Mouse (Mus musculus): ENCODE measurements at regions not wholly inside any gene's neighbourhood (a gene's known extent, or its start where the extent isn't known, plus 50 kb on each side); places are given as distances from the start of the nearest gene placed in this dataset.
"Not testable (repeated sequence)": the region's sequence is repeated elsewhere in the genome, so short reads cannot be mapped to it uniquely, and the experiment has no call there.

DNA sequence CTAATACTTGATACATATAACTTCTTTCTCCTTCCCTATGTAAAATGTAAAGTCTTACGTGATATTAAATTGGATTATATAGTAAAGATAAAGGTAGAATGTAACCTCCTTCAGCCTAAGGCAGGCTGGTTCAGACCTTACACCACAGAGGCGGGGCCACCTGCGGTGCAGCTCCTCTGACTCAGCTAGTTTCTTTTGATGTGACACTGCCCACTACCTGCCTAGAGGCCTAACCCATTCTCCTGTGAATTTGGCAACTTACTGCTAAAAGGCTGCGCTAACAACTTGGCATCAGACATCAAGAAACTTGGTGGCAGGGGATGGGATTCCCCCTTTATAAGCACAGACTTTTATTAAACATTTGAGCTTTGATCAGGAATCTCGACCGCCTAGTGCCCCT is 74.5 kb downstream of the Aasdhppt start:
- ChIA-PET CTCF (interaction anchor here in 1 of 4 experiments (0.7 kb wide), 1 partner anchor 887 kb away, joined by 3 read pairs; no protein-coding TSS in a partner anchor), POLR2A (interaction anchor here in 3 of 4 experiments (0.7 to 1.2 kb wide), 3 partner anchors 16 to 76 kb away, joined by 3 to 4 read pairs (median 3); partner anchors contain the start of genes Aasdhppt (in 1 of the 3) and Kbtbd3 (in 1 of the 3))

DNA sequence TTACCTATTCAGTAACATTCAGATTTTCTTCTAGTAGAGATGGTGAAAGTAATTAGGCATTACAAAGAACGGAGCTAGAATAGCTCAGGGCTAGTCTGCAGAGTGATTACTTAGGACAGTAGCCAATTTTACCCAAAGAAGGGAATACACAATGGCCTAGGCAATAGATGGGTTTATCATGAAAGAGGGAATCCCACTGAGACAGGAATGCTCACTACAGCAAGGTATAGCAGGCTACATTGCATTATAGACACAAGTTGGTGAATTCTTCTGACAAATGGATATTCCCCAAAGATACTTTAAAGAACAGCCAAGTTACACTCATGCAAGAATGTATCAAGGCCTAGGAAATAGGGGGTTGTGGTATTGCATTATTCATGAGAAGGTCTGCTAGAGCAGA is 94.7 kb downstream of the Aasdhppt start:
- POLR2A ChIA-PET, CTCF ChIA-PET: not testable (repeated sequence)

DNA sequence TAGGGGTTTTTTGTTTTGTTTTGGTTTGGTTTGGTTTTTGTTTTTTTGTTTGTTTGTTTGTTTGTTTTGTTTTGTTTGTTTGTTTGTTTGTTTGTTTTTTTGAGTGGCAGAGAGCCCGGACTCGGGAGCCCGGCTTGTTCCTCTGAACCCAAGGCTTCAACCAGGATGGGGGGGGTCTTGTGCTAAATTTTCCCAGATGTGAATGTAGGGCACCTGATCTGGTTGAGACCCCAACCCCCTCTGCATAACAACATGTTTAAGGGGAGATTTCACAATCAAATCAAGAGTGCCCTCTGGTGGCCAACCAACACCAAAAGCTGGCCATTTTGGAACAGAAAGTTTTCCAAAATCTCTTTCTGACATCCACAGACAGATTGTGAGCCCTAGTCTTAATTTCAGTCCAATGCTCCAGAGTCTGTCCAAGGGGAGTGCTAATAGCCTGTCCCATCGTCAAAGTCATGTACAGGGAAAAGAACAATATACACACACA is 99.2 kb downstream of the Aasdhppt start:
- CTCF ChIA-PET = no interaction called here

DNA sequence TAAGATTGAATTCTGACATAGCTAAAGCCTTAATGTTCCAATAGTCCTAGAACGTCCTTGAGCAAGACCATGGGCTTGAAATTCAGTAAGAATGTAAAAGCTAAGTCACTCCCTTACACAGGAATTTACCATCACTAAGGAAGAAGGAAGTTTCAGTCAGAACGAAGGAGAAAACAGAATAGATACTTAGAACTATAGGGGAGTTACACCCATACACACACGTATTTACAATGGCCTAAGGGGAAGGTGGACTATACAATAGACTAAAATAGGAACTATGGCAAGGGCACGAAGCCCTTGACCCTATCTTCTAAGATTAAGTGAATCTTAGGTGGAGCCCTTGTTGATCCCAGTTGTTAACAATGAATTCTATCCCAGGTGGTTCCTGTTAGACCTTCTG is 116.5 kb downstream of the Aasdhppt start:
- POLR2A ChIA-PET, CTCF ChIA-PET: not testable (repeated sequence)

More for the DNA sequence above, 99.2 kb downstream of the Aasdhppt start:
- POLR2A ChIA-PET = no interaction called here

DNA sequence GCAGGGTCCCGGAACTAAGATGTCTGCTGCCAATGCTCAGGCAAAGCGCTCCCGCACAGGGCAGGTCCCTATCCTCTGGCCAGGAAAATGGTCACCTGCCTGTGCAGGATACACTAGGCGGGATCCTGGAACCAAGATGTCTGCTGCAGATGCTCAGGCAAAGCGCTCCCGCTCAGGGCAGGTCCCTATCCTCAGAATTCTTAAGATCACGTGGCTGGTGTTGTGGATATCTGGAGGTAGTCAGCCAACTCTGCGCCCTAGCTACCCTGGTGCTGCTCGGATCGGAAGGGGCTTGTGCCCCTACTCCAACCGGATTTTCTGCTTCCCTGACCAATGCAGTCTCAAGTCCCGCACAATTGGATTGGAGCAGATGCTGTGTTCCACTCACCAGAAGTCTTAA is 153.3 kb downstream of the Aasdhppt start:
- CTCF ChIA-PET, POLR2A ChIA-PET: not testable (repeated sequence)

DNA sequence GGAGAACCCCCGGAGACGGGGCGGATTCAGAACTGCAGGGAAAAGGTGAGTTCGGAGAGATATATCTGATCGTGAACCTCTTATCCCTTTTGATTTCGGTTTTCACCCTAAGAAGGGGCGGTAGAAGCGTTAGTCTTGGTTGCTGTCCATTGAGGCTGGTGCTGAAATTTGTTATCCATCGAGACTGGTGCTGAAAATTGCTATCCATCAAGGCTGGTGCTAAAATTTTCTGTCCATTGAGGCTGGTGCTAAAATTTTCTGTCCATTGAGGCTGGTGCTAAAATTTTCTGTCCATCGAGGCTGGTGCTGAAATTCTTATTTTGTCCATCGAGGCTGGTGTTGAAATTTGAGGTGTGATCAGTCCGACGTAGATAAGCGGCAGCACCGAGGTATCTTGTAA is 170.4 kb downstream of the Aasdhppt start:
- POLR2A ChIA-PET, CTCF ChIA-PET: not testable (repeated sequence)

DNA sequence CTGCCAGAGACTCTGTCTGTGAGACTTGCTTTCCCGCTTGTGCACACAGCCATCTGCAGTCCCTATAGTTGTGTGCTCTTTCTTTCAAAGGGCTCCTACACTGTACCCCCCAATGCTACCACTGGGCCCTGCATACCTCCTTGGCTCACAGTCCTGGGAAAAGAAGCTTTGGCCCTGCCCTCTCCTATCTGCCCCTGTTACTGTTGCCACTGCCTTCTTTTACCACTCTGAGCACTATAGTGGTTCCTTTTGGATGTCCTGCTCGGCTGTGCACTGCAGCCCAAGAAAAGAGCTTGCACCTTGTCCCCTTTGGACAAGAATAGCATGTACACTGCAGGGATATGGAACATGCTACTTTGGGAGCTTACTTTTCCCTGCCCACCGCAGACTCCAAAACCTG is 216.8 kb downstream of the Aasdhppt start:
- POLR2A ChIA-PET = interaction anchor here in 1 of 4 experiments (1.1 kb wide), 1 partner anchor 561 kb away, joined by 3 read pairs; no protein-coding TSS in a partner anchor

DNA sequence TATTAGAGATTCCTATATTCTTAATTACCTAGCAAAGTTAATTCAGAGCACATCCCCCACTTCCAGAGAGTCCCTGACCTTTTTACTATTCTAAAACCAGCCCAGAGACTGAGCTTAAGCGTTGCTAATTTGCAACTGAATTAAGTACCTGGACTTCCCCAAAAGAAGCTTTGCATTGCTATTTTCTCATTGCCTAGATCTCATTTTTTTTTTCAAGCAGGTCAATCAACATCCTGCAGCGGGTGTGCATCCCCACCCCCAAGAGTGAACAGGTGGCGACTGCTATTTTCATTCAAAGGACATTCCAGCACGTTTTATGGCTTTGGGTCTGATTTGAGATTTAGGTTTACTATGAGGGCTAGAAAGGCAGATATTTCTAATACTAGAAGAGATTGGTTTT is 226.6 kb downstream of the Aasdhppt start:
- POLR2A ChIA-PET = interaction anchor here in 1 of 4 experiments (0.8 kb wide), 1 partner anchor 17 kb away, joined by 3 read pairs; no protein-coding TSS in a partner anchor
- CTCF ChIA-PET = not testable (repeated sequence)

More for the DNA sequence above, 216.8 kb downstream of the Aasdhppt start:
- CTCF ChIA-PET = no interaction called here

DNA sequence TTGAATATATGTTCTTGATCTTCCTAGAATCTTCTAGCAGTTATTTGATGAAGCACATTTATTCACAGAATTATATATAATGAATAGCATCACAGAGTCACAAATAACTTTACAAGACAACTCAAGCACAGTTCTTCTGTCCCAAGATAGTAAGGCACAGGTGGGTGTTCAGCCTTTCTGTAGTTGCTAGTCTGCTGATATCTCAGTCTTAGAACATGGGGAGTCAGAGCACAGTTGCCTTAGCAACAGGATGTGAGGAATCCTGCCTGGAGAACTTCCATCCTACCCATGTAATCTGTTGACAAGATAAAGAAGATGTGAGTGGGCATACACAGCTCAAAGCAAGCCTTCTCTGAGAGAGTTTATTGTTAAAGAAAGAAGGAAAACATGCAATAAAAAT is 248.2 kb downstream of the Aasdhppt start:
- ChIA-PET CTCF (no interaction called here), POLR2A (no interaction called here)

DNA sequence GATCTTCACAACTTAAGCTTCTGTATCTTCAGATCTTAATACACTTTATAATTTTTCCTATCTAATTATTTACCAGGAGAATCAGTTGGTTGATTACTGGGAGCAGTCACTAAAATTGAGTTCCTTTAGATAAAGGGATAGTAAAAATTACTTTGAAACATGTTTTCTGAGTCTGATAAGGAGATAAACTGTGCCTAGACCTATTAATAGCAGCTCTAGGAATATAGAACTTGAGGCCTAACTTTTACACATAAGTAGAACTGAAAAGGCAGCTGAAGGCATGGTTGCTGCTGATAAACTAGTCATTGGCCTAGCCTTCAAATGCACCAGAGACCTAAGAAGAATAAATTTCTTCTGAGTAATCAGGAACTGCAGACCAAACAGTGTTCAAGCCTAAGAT is 260.5 kb downstream of the Aasdhppt start:
- CTCF ChIA-PET = no interaction called here

DNA sequence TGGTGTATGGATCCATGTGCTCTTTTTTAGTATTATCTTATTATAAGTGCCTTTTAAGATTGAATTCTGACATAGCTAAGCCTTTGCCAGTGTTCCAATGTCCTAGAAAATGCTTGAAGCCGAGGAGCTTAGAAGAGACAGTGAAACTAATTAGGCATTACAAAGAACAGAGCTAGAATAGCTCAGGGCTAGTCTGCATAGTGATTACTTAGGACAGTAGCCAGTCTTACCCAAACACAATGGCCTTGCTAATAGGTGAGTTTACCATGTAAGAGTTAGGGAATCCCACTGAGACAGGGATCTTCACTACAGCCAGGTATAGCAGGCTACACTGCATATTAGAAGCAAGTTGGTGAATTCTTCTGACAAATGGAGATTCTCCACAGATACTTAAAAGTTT is 261.6 kb downstream of the Aasdhppt start:
- CTCF ChIA-PET = not testable (repeated sequence)
- POLR2A ChIA-PET = interaction anchor here in 2 of 4 experiments (0.7 to 1.0 kb wide), 2 partner anchors 176 kb away, joined by 3 to 6 read pairs; no protein-coding TSS in a partner anchor

More for the DNA sequence above, 260.5 kb downstream of the Aasdhppt start:
- POLR2A ChIA-PET = no interaction called here

DNA sequence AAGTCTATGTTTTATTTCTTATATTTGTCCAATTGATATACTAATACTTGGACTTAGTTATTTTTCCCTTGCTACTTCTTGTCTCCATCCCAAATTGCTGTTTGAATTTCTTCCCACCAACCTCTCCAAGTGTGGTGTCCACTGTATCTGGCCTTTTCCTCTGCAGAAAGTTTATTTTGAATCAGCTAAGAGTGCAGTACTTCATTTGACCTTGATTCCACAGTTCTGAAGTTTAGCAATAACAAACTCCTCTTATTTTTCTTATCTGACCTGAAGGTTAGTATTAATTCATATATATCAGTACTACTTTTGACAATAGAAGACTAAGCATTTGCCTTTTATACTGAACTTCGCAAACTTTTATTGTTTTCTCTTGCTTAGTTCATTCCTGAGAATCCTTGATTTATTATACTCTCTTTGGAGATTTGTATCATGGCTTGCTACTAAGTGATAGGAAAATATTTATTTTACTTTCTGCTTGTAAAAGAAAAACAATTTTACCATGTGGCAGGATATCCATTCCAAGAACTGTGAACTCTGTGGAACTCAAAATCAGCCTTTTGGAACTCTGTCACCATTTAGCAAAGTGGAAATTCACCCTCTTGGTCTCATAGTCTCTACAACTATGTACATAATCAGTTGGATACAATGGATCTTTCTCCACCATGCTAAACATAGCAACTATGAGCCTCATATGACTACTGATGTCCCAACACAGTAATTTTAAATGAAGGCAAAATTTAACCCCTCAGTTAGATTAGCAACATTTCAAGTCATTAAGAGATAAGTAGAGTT is 268.2 kb downstream of the Aasdhppt start:
- ChIA-PET CTCF (no interaction called here), POLR2A (no interaction called here)

DNA sequence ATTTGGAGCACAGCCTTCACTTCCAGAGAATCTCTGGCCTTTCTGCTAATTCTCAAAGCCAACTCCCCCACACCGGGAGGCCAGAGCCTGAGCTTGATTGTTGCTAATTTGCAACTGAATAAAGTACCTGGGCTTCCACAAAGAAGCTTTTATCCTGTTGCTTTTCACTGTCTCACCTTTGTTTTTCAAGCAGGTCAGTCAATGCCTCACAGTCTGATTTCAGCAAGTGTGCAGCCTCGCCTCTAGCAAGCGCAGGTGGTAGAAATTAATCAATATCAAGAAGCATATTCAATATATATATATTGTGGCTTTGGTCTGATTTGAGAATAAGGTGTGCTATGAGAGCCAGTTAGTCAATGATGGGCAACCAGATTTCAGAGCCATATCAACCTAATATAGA is 282.1 kb downstream of the Aasdhppt start:
- POLR2A ChIA-PET = interaction anchor here in 1 of 4 experiments (0.9 kb wide), 1 partner anchor 155 kb away, joined by 6 read pairs; no protein-coding TSS in a partner anchor
- CTCF ChIA-PET = not testable (repeated sequence)

DNA sequence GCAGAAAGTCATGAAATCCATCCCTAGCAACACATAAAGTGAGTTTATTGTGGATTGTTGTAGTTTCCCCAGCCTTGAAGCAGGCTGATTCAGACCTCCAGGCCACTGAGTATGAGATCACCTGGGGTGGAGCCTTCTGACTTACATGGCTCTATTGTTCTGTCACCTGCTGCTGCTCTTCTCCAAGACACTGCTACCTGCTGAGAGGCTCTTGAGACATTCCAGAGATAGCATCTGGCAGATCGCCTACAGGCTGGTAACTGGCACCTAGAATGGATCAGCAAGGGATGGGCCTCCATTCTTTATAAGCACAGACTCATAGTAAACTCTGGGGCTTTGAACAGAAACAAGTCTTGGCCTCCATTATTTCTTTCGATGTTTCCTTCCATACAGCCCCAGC is 289.2 kb downstream of the Aasdhppt start:
- ChIA-PET POLR2A (interaction anchor here in 1 of 4 experiments (0.7 to 1.6 kb wide), 2 partner anchors 32 to 148 kb away, joined by 4 read pairs; no protein-coding TSS in a partner anchor), CTCF (no interaction called here)

DNA sequence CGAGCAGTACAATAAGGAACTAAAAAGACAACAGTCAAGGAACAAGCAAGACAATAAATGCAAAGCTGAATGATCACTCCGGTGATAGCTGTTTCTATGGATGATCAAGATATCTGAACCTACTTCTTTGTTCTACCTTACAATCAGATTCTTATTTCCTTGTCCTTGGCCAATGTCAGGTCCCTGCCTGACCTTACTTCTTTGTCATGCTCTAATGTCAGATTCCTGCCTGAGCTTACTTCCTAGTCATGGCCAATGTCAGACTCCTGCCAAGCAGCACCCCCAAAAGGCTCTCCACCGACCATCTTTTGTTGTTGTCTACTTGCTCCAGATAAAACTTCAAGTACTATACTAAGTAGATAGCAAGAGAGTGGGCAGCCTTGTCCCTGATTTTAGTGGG is 312.6 kb downstream of the Aasdhppt start:
- ChIA-PET CTCF (interaction anchor here in 1 of 4 experiments (1.0 kb wide), 1 partner anchor 9 kb away, joined by 3 read pairs; no protein-coding TSS in a partner anchor), POLR2A (interaction anchor here in 3 of 4 experiments (0.8 to 1.0 kb wide), 4 partner anchors 9 to 125 kb away, joined by 3 to 6 read pairs (median 4); no protein-coding TSS in a partner anchor)

DNA sequence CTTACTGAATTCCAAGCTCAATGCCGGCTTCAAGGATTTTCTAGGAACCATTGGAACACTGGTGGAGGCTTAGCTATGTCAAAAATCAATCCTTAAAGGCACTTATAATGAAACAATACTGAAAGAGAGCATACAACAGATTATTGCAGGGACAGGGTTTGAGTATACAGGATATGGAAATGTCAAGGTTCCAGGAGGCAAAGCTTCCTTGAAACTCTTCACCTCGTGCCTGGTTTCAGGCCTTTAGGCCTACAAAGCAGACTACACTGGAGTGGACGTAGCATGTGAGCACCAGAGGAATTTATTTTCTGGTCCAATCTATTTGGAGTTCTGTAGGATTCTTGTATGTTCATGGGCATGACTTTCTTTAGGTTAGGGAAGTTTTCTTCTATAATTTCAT is 320.9 kb downstream of the Aasdhppt start:
- POLR2A ChIA-PET = interaction anchor here (0.6 to 1.7 kb wide), 14 partner anchors 8 to 321 kb away, joined by 3 to 9 read pairs (median 4); partner anchors contain the start of genes Aasdhppt (in 2 of the 4) and Kbtbd3 (in 2 of the 4)
- CTCF ChIA-PET = interaction anchor here in 1 of 4 experiments (1.5 kb wide), 1 partner anchor 8 kb away, joined by 3 read pairs; no protein-coding TSS in a partner anchor

DNA sequence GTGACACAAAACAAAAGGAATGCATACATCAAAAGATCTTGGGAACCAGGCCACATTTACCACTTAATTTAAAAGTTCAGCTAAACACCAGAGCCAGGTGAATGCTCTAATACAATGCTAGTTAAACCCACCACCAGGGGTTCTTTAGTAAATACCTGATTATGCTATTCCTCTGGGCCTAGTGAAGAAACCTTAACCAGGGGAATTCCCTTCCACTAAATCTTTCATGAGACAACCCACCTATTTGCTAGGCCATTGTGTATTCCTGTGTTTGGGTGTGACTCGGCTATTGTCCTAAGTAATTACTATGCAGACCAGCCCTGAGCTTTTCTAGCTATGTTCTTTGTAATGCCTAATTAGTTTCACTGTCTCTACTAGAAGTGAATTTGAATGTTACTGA is 321.3 kb downstream of the Aasdhppt start:
- ChIA-PET POLR2A (interaction anchor here in 3 of 4 experiments (0.6 to 1.7 kb wide), 13 partner anchors 9 to 322 kb away, joined by 3 to 9 read pairs (median 4); partner anchors contain the start of genes Aasdhppt (in 2 of the 3) and Kbtbd3 (in 2 of the 3)), CTCF (interaction anchor here in 1 of 4 experiments (1.5 kb wide), 1 partner anchor 9 kb away, joined by 3 read pairs; no protein-coding TSS in a partner anchor)

Measured in embryonic stem cell, embryonic (primary cell).